Mouse (Mus musculus): Measurements from ENCODE around the gene Spg11. TPM values are rescaled to one million over a fixed set of nuclear protein-coding genes. Genes with fewer than 3 reads are reported as not detected.
"Not testable (repeated sequence)": the region's sequence is repeated elsewhere in the genome, so short reads cannot be mapped to it uniquely, and the experiment has no call there.

Spg11 gene
- polyA plus RNA-seq, 1 experiment from 2014 or later = 7.6 TPM

DNA sequence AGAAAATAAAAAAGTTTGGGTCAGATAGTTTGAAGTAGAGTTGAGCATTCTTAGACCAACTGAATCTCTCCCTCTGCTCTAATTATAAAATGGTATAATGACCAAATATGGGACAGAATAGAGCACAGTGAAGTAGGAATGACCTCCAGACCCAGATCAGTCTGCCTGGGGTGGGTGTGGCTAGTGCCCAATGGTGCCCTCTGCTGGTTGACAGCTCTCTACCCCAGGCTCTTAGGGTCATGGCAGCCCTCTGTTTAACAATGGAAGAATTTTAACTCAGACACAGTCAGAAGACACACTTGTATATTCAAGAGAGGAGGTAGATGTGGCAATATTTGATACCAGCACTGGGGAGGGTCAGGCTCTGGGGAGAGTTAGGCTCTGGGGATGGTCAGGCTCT lies 16.1 kb downstream of the Spg11 start:
- no peak overlapping the region for H3K4me2 ChIP-seq (replicated peaks)
- H3K27ac ChIP-seq (replicated peaks) = no peak overlapping the region
- no peak overlapping the region for H3K4me3 ChIP-seq (replicated peaks)
- ATAC-seq (ENCODE audit: insufficient number of reproducible peaks, low FRiP score, low TSS enrichment, low read depth) = no peak
- H3K9me3 ChIP-seq (replicated peaks) = no peaks in the 10 kb centered on the region
- H3K36me3 ChIP-seq = peaks cover 58% of the 10 kb centered on the region
- H3K27me3 ChIP-seq = no peaks in the 10 kb centered on the region
- H3K9ac ChIP-seq = no peak overlapping the region
- no peaks in the 10 kb centered on the region for H3K4me1 ChIP-seq

DNA sequence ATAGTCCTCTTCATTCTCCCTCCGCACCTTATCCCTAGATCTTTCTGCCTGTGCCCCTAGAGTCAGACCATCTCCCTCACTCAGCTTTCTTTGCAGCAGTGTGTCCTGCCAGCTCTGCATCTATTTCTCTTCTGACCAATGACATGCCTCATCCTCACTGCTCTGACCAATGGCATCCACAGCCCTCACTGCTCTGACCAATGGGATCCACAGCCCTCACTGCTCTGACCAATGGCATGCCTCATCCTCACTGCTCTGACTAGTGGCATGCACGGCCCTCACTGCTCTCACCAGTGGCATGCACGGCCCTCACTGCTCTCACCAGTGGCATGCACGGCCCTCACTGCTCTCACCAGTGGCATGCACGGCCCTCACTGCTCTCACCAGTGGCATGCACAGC lies 20.5 kb downstream of the Spg11 start:
- not testable (repeated sequence) for H3K27ac ChIP-seq (replicated peaks); H3K4me2 ChIP-seq (replicated peaks); H3K4me1 ChIP-seq; H3K27me3 ChIP-seq; H3K9me3 ChIP-seq (replicated peaks); ATAC-seq (ENCODE audit: insufficient number of reproducible peaks, low FRiP score, low TSS enrichment, low read depth); H3K9ac ChIP-seq; H3K4me3 ChIP-seq (replicated peaks)
- 77% methylated on average over 5 of the region's 5 CpGs for WGBS
- peaks cover 69% of the 10 kb centered on the region for H3K36me3 ChIP-seq

DNA sequence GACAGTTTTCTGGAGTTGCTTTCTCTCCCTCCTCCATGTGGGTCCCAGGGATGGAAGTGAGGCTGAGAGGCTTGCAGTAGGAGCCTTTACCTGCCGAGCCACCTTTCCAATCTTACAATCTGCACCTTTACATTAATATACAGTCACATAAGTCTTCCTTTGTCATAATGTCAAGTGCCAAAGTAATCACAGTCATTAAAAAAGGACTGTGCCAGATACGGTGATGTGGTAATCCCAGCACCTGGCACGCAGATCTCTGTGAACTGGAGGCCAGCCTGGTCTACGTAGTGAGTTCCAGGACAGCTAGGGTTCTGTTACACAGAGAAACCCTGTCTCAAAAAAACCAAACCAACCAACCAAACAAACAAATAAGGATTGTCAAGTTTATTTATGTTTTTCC lies 24.3 kb downstream of the Spg11 start:
- H3K4me3 ChIP-seq (replicated peaks) = no peak overlapping the region
- no peak overlapping the region for H3K9ac ChIP-seq
- peaks cover 74% of the 10 kb centered on the region for H3K36me3 ChIP-seq
- 85% methylated on average over 4 of the region's 4 CpGs for WGBS
- H3K4me1 ChIP-seq = no peaks in the 10 kb centered on the region
- H3K27ac ChIP-seq (replicated peaks) = no peak overlapping the region
- no peak overlapping the region for H3K4me2 ChIP-seq (replicated peaks)
- no peak for ATAC-seq (ENCODE audit: insufficient number of reproducible peaks, low FRiP score, low TSS enrichment, low read depth)
- H3K9me3 ChIP-seq (replicated peaks) = no peaks in the 10 kb centered on the region
- no peaks in the 10 kb centered on the region for H3K27me3 ChIP-seq

DNA sequence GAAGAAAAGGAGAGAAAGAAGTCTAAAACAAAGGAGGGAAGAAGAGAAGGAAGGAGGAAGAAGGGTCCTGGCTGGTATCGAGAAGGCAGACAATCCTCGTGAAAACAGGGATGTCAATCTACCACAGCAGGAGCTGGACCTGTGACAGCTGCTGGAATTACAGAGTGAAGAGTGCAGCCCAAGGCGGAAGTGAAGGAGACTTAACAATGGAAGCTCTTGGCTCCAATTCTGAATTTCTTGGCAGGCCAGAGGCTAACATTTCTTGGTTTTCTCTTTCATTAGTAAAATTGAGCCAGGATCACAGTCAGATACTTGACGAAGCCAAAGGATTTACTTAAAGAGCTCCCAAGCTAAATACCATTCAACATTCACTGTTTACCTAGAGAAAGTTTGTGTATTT lies 31.7 kb downstream of the Spg11 start:
- H3K36me3 ChIP-seq = peaks cover 67% of the 10 kb centered on the region
- H3K4me1 ChIP-seq = no peaks in the 10 kb centered on the region
- 74% methylated on average over 4 of the region's 4 CpGs for WGBS
- H3K4me3 ChIP-seq (replicated peaks) = no peak overlapping the region
- H3K9me3 ChIP-seq (replicated peaks) = no peaks in the 10 kb centered on the region
- no peak overlapping the region for H3K27ac ChIP-seq (replicated peaks)
- no peak overlapping the region for H3K4me2 ChIP-seq (replicated peaks)
- no peak; the same call in 1 of the 2 replicates for ATAC-seq (ENCODE audit: insufficient number of reproducible peaks, low FRiP score, low TSS enrichment, low read depth)
- H3K9ac ChIP-seq = no peak overlapping the region
- H3K27me3 ChIP-seq = no peaks in the 10 kb centered on the region

DNA sequence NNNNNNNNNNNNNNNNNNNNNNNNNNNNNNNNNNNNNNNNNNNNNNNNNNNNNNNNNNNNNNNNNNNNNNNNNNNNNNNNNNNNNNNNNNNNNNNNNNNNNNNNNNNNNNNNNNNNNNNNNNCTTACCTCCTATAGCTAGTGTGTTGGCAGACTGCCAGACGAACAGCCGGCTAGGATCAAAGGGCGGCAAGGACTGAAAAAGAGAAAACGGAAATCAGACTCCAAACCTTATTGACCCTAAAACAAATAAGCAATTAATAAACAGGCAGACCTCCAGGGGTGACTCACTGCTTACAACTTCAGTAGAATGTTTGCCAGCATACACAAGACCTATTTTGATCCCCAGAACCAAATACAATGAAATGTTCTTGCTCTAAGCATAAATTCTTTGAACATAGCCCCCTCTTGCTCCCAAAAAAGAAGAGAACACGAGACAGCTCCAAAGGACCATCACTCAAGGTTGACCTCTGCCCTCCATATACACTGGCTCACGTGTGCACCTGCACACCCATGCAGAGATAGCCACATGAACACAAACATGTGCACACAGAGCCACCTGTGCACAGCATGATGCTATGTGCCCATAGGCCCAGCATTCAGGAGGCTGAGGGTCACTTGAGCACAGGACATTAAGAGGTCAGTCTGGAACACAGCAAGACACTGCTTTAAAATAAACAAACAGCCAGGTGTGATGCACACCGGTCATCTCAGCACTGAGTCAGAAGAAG lies 36.3 kb downstream of the Spg11 start:
- Histone ChIP-seq H3K27ac (replicated peaks) (no peak overlapping the region), H3K36me3 (peaks cover 53% of the 10 kb centered on the region), H3K4me2 (replicated peaks) (no peak overlapping the region), H3K4me1 (no peaks in the 10 kb centered on the region), H3K27me3 (no peaks in the 10 kb centered on the region), H3K9me3 (replicated peaks) (no peaks in the 10 kb centered on the region), H3K4me3 (replicated peaks) (no peak overlapping the region), H3K9ac (no peak overlapping the region)
- ATAC-seq (ENCODE audit: insufficient number of reproducible peaks, low FRiP score, low TSS enrichment, low read depth) = no peak
- 60% methylated on average over 7 of the region's 7 CpGs for WGBS

DNA sequence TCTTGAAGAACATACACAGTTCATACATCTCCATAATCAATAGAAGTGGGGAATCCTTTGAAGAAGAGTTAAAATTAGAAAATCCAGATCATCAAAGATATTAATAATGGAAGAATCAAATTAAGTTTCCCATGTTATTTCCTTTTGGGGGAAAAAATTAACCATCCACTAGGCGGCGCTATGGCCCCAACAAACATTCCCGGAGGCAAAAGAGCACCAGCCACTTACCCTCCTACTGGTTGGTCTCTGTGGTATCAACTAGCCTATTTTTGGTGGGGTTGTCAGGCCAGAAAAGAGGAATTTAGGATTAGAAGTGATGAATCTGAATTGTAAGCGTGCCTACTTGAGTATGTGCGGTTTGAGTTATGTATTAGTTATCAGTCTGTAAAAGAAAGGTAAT lies 48.3 kb downstream of the Spg11 start:
- no peak overlapping the region for H3K9ac ChIP-seq
- no peak overlapping the region for H3K4me3 ChIP-seq (replicated peaks)
- H3K27ac ChIP-seq (replicated peaks) = no peak overlapping the region
- WGBS = 43% methylated on average over 5 of the region's 5 CpGs
- H3K27me3 ChIP-seq = no peaks in the 10 kb centered on the region
- no peaks in the 10 kb centered on the region for H3K9me3 ChIP-seq (replicated peaks)
- H3K36me3 ChIP-seq = peaks cover 45% of the 10 kb centered on the region
- no peak overlapping the region for H3K4me2 ChIP-seq (replicated peaks)
- ATAC-seq (ENCODE audit: insufficient number of reproducible peaks, low FRiP score, low TSS enrichment, low read depth) = no peak
- H3K4me1 ChIP-seq = no peaks in the 10 kb centered on the region

DNA sequence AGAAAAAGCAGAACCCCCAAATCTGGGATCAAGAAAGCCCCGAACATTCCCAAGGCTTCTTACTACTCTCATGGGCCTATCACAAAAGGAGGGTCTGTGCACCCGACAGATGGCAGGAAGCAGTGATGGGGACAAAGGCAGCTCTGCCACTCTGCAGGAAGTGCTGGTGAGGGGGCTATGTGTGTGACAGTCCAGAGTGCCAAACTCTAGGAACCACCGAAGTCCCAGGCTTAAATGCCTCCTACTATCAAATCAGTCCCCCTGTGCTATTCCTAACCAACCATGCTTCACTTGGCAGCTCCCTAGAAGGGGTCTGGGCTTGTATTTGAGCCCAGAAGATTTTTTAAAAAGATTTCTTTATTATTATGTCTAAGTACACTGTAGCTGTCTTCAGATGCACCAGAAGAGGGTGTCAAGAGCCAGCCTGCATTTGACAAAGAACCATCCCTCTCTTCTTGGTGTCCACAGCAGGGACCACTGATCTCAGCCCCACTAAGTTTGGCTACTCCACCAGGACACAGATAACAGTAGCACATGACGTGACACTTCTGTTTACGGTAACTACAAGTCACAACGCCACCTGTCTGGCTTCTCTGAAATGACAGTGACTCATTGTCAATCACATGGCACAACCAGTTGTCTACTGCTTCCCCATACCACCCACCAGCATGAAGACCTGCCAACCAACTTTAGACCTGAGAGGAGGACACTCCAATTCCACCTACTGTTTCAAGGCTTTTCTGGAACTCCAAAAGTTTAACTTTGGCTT lies 48.9 kb downstream of the Spg11 start:
- H3K4me2 ChIP-seq (replicated peaks) = no peak overlapping the region
- H3K9ac ChIP-seq = no peak overlapping the region
- 87% methylated on average over 6 of the region's 6 CpGs for WGBS
- no peaks in the 10 kb centered on the region for H3K4me1 ChIP-seq
- ATAC-seq (ENCODE audit: insufficient number of reproducible peaks, low FRiP score, low TSS enrichment, low read depth) = no peak
- no peaks in the 10 kb centered on the region for H3K27me3 ChIP-seq
- no peak overlapping the region for H3K27ac ChIP-seq (replicated peaks)
- no peak overlapping the region for H3K4me3 ChIP-seq (replicated peaks)
- no peaks in the 10 kb centered on the region for H3K9me3 ChIP-seq (replicated peaks)
- H3K36me3 ChIP-seq = peaks cover 47% of the 10 kb centered on the region

DNA sequence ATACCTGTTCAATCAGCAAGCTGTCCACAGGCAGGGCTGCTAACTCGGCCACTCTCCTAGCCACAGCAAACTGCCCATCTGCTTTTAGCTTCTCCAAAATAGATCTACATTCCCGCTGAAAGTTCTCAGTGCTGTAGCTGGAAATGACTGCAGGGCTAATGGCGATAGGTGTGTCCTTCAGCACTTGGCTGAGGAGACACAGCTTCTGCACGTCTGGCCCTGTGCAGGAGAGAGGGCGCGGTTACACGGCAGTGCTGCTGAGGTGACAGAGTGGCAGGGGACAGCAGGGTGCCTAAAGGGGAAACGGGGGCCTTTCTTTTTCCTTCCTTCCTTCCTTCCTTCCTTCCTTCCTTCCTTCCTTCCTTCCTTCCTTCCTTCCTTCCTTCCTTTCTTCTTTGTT lies 51.9 kb downstream of the Spg11 start:
- Histone ChIP-seq H3K4me2 (replicated peaks) (no peak overlapping the region), H3K27ac (replicated peaks) (no peak overlapping the region), H3K27me3 (no peaks in the 10 kb centered on the region), H3K9ac (no peak overlapping the region), H3K4me3 (replicated peaks) (no peak overlapping the region), H3K4me1 (no peaks in the 10 kb centered on the region), H3K9me3 (replicated peaks) (no peaks in the 10 kb centered on the region), H3K36me3 (peaks cover 38% of the 10 kb centered on the region)
- ATAC-seq (ENCODE audit: insufficient number of reproducible peaks, low FRiP score, low TSS enrichment, low read depth) = no peak
- 77% methylated on average over 8 of the region's 8 CpGs for WGBS

DNA sequence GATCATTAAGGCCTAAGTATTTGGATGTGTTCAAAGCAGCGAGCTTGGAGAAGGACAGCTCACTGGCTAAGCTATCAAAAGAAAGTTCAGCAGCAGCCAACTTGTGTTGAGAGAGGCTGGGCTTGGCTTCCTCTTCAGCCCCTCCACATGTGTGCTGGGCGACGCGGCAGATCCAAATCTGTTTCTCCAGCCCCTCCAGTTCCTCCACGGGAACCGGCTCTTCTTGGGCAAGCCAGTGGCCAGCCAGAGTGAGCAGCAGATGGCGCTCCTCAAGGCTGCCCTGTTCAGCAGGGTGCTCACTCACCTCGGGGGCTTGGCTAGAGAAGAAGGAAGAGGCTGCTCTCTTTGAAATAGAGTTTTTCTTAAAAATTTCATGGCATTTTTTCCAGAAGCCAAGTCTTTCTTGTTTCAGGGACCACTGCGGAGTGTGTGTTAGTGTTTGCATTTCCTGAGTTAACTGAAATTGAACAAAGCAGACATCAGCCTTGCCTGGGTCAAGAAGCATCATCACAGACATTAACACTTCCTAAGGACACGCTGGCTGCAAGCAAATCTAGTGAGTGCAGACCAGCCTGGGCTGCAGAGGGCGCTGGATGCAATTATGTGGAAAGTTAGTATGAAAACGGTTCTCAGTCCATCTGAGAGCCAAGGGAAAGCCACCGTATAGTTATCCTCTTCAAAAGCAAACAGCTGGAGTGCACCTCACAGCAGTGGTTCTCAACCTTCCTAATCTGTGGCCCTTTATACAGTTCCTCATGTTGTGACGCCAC lies 52.8 kb downstream of the Spg11 start:
- no peak for ATAC-seq (ENCODE audit: insufficient number of reproducible peaks, low FRiP score, low TSS enrichment, low read depth)
- H3K36me3 ChIP-seq = peaks cover 39% of the 10 kb centered on the region
- H3K4me3 ChIP-seq (replicated peaks) = no peak overlapping the region
- no peak overlapping the region for H3K9ac ChIP-seq
- no peaks in the 10 kb centered on the region for H3K9me3 ChIP-seq (replicated peaks)
- H3K27me3 ChIP-seq = no peaks in the 10 kb centered on the region
- 46% methylated on average over 14 of the region's 14 CpGs for WGBS
- H3K4me1 ChIP-seq = no peaks in the 10 kb centered on the region
- H3K4me2 ChIP-seq (replicated peaks) = no peak overlapping the region
- H3K27ac ChIP-seq (replicated peaks) = no peak overlapping the region

DNA sequence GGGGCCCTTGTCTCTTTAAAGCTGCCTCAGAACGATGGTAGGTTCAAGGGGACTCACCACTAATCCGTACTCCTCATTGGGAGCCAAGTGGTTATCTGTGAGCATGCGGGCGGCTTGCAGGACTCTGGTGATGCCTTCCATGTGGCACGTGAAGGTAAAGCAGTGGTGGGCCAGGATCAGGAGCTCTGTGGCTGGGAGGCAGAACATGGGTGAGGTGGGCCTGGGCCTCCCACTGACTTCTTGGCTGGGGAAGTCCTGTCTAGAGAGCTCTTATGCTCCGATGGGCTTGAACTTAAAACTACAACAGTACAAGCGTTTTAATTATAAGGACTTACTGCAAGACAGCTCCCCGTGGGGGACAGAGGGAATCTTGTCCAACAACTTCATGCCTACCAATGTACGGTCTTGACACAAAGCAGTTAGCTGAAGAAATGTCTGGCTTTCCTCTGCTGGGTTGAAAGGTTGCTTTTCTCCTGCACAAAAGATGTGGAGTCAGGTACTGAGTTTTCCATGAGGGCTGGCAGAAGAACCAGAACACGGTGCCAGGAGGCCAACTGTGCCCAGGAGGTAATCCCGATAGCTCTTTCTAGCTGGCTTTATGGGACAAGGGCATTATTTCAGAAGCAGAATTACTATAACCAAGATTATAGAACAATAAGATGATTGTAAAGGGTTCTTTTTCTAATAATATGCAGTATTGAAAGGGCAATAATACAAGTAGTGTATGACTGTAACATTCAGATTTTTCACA lies 58.6 kb downstream of the Spg11 start:
- H3K9ac ChIP-seq = no peak overlapping the region
- no peak for ATAC-seq (ENCODE audit: insufficient number of reproducible peaks, low FRiP score, low TSS enrichment, low read depth)
- H3K4me1 ChIP-seq = no peaks in the 10 kb centered on the region
- peaks cover 48% of the 10 kb centered on the region for H3K36me3 ChIP-seq
- no peak overlapping the region for H3K27ac ChIP-seq (replicated peaks)
- no peak overlapping the region for H3K4me2 ChIP-seq (replicated peaks)
- WGBS = 86% methylated on average over 11 of the region's 11 CpGs
- no peak overlapping the region for H3K4me3 ChIP-seq (replicated peaks)
- no peaks in the 10 kb centered on the region for H3K9me3 ChIP-seq (replicated peaks)
- H3K27me3 ChIP-seq = no peaks in the 10 kb centered on the region

DNA sequence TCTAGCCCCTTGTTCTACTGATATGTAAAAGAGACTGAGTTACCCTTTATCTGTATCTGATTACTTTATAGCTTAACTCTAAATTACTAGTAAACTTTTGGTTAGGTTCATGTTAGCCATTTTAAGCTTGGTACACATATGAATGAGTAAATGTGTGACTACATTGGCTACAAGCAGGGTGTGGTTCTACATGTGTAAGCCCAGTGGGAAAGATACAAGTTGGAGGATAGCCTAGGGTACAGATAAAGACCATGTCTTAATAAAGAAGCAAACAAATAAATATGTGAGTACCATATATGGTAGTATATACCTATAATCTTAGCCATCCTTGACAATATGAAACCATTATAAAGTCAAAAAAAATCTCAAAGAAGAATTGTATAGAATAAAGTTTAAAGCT lies 74.3 kb downstream of the Spg11 start:
- H3K9ac ChIP-seq = no peak overlapping the region
- H3K4me1 ChIP-seq = no peaks in the 10 kb centered on the region
- peaks cover 37% of the 10 kb centered on the region for H3K36me3 ChIP-seq
- H3K27ac ChIP-seq (replicated peaks) = no peak overlapping the region
- no peak overlapping the region for H3K4me2 ChIP-seq (replicated peaks)
- no peaks in the 10 kb centered on the region for H3K27me3 ChIP-seq
- H3K9me3 ChIP-seq (replicated peaks) = no peaks in the 10 kb centered on the region
- H3K4me3 ChIP-seq (replicated peaks) = no peak overlapping the region
- ATAC-seq (ENCODE audit: insufficient number of reproducible peaks, low FRiP score, low TSS enrichment, low read depth) = no peak

Measured in embryonic facial prominence, embryonic 15.5 days (tissue).